Mouse (Mus musculus): ENCODE measurements at regions not wholly inside any gene's neighbourhood (a gene's known extent, or its start where the extent isn't known, plus 50 kb on each side); places are given as distances from the start of the nearest gene placed in this dataset.

DNA sequence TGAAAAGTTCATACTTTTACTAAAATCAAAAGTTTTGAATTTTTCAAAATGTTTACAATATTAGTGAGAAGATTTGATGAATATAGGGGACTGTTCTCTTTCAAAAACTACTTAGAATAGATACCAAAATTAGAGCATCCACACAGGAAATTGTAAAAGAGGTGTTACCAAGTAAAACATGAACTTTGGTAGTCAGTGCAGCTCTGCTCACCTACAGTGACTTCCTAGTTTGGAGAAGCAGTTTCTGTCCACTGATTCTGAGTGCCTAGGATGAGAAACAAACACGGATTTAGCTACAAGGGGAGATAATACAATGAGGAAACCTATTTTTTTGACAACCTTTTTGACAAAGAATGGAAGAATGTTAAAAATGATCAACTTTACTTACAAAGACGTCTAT lies 457.9 kb upstream of the Mef2c start:
- H3K27me3 ChIP-seq (ENCODE audit: insufficient read depth, poor library complexity, severe bottlenecking), result no peaks in the 10 kb centered on the region
- no peak for DNase-seq (ENCODE audit: low spot score)
- H3K27ac ChIP-seq, result no peak overlapping the region
- H3K36me3 ChIP-seq, result no peaks in the 10 kb centered on the region
- WGBS, result 79% methylated on average over 2 of the region's 2 CpGs
- H3K9me3 ChIP-seq, result no peaks in the 10 kb centered on the region
- no peak overlapping the region for H3K4me3 ChIP-seq
- no peaks in the 10 kb centered on the region for H3K4me1 ChIP-seq (replicated peaks)

- H3K4me3 ChIP-seq, result no peak overlapping the region
- no peaks in the 10 kb centered on the region for H3K9me3 ChIP-seq
- H3K36me3 ChIP-seq, result no peaks in the 10 kb centered on the region
- no peaks in the 10 kb centered on the region for H3K27me3 ChIP-seq (ENCODE audit: insufficient read depth, poor library complexity, severe bottlenecking)
- 62% methylated on average over 4 of the region's 4 CpGs for WGBS
- H3K27ac ChIP-seq, result no peak overlapping the region
- DNase-seq (ENCODE audit: low spot score), result peak; percentile 9
- H3K4me1 ChIP-seq (replicated peaks), result no peaks in the 10 kb centered on the region
Observed at GRCm38 (mm10) chr13:83046571-83047123, 457.2 kb upstream of the Mef2c start.

DNA sequence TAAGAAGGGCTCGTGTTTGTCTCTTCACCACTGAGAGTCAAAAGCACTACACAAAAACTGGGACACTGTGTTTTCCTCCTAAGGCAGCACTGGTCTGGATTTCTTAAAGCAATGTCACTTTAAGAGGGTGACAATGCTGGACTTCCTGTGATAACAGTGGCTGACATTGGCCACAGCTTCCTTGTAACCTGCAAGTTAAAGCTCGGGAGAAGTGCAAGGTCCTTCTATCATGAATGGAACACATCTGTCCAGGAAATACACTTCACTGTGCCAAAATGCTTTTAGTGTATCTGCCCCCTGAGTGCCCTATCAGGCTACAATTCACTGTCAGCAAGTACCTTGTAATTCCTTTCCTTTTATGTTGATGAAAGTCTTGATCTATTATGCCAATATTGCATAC lies 448.0 kb upstream of the Mef2c start:
- no peak for DNase-seq (ENCODE audit: low spot score)
- Histone ChIP-seq H3K27ac (no peak overlapping the region), H3K9me3 (no peaks in the 10 kb centered on the region), H3K27me3 (ENCODE audit: insufficient read depth, poor library complexity, severe bottlenecking) (no peaks in the 10 kb centered on the region), H3K36me3 (no peaks in the 10 kb centered on the region), H3K4me3 (no peak overlapping the region), H3K4me1 (replicated peaks) (no peaks in the 10 kb centered on the region)
- WGBS, result 77% methylated on average over 2 of the region's 2 CpGs

GRCm38 (mm10) chr13:83056415-83056814 lies 447.4 kb upstream of the Mef2c start:
- no peak overlapping the region for H3K4me3 ChIP-seq
- no peak overlapping the region for H3K27ac ChIP-seq
- DNase-seq (ENCODE audit: low spot score), result no peak
- no peaks in the 10 kb centered on the region for H3K27me3 ChIP-seq (ENCODE audit: insufficient read depth, poor library complexity, severe bottlenecking)
- H3K36me3 ChIP-seq, result no peaks in the 10 kb centered on the region
- no peaks in the 10 kb centered on the region for H3K4me1 ChIP-seq (replicated peaks)
- WGBS, result 91% methylated on average over 2 of the region's 2 CpGs
- no peaks in the 10 kb centered on the region for H3K9me3 ChIP-seq

DNA sequence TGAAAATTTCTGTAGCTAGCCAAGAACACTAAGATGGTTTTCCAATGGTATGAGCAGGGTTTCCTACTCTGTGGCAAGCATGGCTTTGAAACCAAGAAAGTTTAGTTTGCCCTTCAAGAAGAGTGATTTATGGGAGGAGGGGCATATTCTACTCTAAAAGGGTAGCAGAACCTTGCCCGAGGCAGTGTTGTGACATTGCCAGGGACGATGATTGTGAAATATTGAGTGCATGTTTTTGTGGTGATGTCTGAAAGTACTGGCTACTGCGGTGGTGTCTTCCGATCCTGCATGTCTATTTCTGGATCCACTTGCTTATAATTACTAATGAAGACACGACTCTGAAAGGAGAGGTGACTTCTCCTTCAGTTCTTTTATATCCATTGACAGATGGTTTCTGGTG lies 439.1 kb upstream of the Mef2c start:
- no peaks in the 10 kb centered on the region for H3K36me3 ChIP-seq
- H3K27me3 ChIP-seq (ENCODE audit: insufficient read depth, poor library complexity, severe bottlenecking), result no peaks in the 10 kb centered on the region
- 86% methylated on average over 5 of the region's 5 CpGs for WGBS
- H3K27ac ChIP-seq, result no peak overlapping the region
- no peaks in the 10 kb centered on the region for H3K4me1 ChIP-seq (replicated peaks)
- DNase-seq (ENCODE audit: low spot score), result no peak
- no peaks in the 10 kb centered on the region for H3K9me3 ChIP-seq
- no peak overlapping the region for H3K4me3 ChIP-seq

GRCm38 (mm10) chr13:83065201-83065600 lies 438.6 kb upstream of the Mef2c start:
- DNase-seq (ENCODE audit: low spot score), result no peak
- no peaks in the 10 kb centered on the region for H3K27me3 ChIP-seq (ENCODE audit: insufficient read depth, poor library complexity, severe bottlenecking)
- WGBS, result 94% methylated on average over 3 of the region's 3 CpGs

GRCm38 (mm10) chr13:83066115-83066753 lies 437.6 kb upstream of the Mef2c start:
- DNase-seq (ENCODE audit: low spot score), result no peak
- Histone ChIP-seq H3K36me3 (no peaks in the 10 kb centered on the region), H3K27me3 (ENCODE audit: insufficient read depth, poor library complexity, severe bottlenecking) (no peaks in the 10 kb centered on the region), H3K9me3 (no peaks in the 10 kb centered on the region), H3K4me1 (replicated peaks) (no peaks in the 10 kb centered on the region), H3K27ac (no peak overlapping the region), H3K4me3 (no peak overlapping the region)
- 82% methylated on average over 8 of the region's 8 CpGs for WGBS

More at GRCm38 (mm10) chr13:83065201-83065600, 438.6 kb upstream of the Mef2c start:
- Histone ChIP-seq H3K27ac (no peak overlapping the region), H3K36me3 (no peaks in the 10 kb centered on the region), H3K4me3 (no peak overlapping the region), H3K4me1 (replicated peaks) (no peaks in the 10 kb centered on the region), H3K9me3 (no peaks in the 10 kb centered on the region)

- no peaks in the 10 kb centered on the region for H3K9me3 ChIP-seq
- H3K4me1 ChIP-seq (replicated peaks), result no peaks in the 10 kb centered on the region
- H3K36me3 ChIP-seq, result no peaks in the 10 kb centered on the region
- no peak overlapping the region for H3K27ac ChIP-seq
- H3K27me3 ChIP-seq (ENCODE audit: insufficient read depth, poor library complexity, severe bottlenecking), result no peaks in the 10 kb centered on the region
- WGBS, result 82% methylated on average over 2 of the region's 2 CpGs
- no peak for DNase-seq (ENCODE audit: low spot score)
- H3K4me3 ChIP-seq, result no peak overlapping the region
Observed at GRCm38 (mm10) chr13:83067496-83067895, 436.3 kb upstream of the Mef2c start.

GRCm38 (mm10) chr13:83068588-83068987 lies 435.2 kb upstream of the Mef2c start:
- no peaks in the 10 kb centered on the region for H3K27me3 ChIP-seq (ENCODE audit: insufficient read depth, poor library complexity, severe bottlenecking)
- H3K27ac ChIP-seq, result no peak overlapping the region
- no peaks in the 10 kb centered on the region for H3K9me3 ChIP-seq
- 90% methylated on average over 1 of the region's 1 CpGs for WGBS
- H3K4me1 ChIP-seq (replicated peaks), result no peaks in the 10 kb centered on the region
- no peak for DNase-seq (ENCODE audit: low spot score)
- no peak overlapping the region for H3K4me3 ChIP-seq
- no peaks in the 10 kb centered on the region for H3K36me3 ChIP-seq

GRCm38 (mm10) chr13:83069293-83069692 lies 434.5 kb upstream of the Mef2c start:
- no peaks in the 10 kb centered on the region for H3K9me3 ChIP-seq
- no peaks in the 10 kb centered on the region for H3K36me3 ChIP-seq
- H3K27me3 ChIP-seq (ENCODE audit: insufficient read depth, poor library complexity, severe bottlenecking), result no peaks in the 10 kb centered on the region
- no peak overlapping the region for H3K4me3 ChIP-seq
- no peak for DNase-seq (ENCODE audit: low spot score)
- H3K4me1 ChIP-seq (replicated peaks), result no peaks in the 10 kb centered on the region
- H3K27ac ChIP-seq, result no peak overlapping the region

DNA sequence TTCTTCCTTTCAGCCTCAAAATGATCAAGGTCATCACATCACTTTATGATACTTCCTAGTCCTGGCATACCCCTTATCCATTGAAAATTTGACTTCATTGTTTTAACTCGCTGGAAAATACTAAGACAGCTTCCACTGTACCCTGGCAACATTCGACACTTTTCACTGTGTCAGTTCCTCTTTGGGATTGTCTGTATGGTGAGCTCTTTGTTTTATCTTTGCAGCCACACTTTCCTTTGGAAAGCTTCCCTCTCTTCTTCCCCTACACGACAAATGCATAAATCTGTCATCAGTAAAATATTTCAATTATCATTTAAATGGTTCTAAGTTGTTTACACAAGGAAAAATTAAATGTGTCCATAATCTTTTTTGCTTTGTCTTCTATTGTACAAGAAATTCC lies 431.8 kb upstream of the Mef2c start:
- 75% methylated on average over 3 of the region's 3 CpGs for WGBS
- Histone ChIP-seq H3K36me3 (no peaks in the 10 kb centered on the region), H3K27me3 (ENCODE audit: insufficient read depth, poor library complexity, severe bottlenecking) (no peaks in the 10 kb centered on the region), H3K4me1 (replicated peaks) (no peaks in the 10 kb centered on the region), H3K9me3 (no peaks in the 10 kb centered on the region), H3K4me3 (no peak overlapping the region), H3K27ac (no peak overlapping the region)
- no peak for DNase-seq (ENCODE audit: low spot score)

DNA sequence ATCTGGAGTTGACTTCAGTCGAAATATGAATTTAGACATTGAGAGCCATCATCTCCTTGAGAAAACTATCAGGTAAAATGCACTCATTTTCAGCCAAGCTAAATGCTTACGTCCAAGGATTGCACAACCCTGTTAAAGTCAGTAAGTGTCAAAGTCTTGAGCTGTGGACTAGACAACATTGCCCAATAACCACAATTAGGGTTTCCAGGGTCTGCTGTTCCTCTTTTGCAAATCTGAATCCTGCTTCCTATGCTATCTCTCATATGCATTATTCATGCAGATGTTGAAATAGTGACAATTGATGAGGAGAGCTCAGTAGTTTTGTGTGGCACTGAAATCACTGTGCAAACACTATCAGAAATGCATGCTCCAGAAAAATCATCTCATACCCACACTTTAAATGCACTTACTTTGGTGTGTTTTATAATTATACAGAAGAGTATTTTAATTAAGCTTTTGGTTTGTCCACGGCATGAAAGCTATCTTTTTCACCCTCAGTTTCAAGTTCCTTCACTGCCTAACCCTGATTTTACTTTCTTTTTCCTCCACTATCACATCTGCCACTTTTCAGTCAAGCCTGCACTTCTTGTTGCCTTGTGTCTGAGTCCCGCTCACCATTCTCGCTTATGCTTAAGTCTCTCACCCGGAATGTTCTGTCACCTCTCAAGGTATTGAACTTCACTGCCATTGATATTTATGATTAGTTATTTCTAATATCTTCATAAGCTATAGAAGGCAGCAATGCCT lies 429.4 kb upstream of the Mef2c start:
- Histone ChIP-seq H3K4me1 (replicated peaks) (no peaks in the 10 kb centered on the region), H3K27ac (no peak overlapping the region), H3K27me3 (ENCODE audit: insufficient read depth, poor library complexity, severe bottlenecking) (no peaks in the 10 kb centered on the region), H3K9me3 (no peaks in the 10 kb centered on the region), H3K36me3 (no peaks in the 10 kb centered on the region), H3K4me3 (no peak overlapping the region)
- 90% methylated on average over 6 of the region's 6 CpGs for WGBS
- DNase-seq (ENCODE audit: low spot score), result no peak

DNA sequence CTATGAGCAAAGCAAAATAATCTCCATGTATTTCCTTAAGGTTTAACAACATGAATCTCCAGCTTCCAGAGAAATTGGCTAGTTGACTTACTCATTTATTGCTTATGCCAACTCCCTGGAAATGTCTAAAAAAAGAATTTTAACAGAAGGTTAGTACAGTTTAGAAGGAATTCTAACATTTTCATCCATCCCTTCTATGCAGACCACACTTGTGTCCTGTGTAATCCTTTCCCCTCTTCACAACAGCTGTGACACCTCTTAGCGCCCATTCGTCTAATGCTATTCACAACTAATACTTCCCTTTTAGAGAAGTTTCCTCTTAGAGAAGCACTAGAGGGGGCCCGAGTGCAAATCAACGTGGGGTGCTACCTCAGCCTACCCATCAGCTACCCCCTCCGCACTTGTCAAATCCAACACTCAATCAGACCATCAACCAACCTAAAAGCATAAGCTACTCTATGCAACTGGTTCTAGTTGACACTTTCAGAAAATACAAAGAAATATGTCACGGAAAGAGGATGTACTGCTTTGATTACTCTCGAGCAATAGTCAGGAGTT lies 428.4 kb upstream of the Mef2c start:
- Histone ChIP-seq H3K4me3 (no peak overlapping the region), H3K9me3 (no peaks in the 10 kb centered on the region), H3K27me3 (ENCODE audit: insufficient read depth, poor library complexity, severe bottlenecking) (no peaks in the 10 kb centered on the region), H3K4me1 (replicated peaks) (no peaks in the 10 kb centered on the region), H3K36me3 (no peaks in the 10 kb centered on the region), H3K27ac (no peak overlapping the region)
- DNase-seq (ENCODE audit: low spot score), result no peak
- WGBS, result 66% methylated on average over 7 of the region's 7 CpGs
